ENCODE assay signal across 1 mouse cellular context in genomic region chr12:111872079-111872478, GRCm38 (mm10).
A peak's percentile ranks its signal among the peaks of the same experiment; 100 is the strongest.
TF ChIP-seq lines count a peak whose summit lies in the region.

No protein-coding gene starts in this region.

TF ChIP-seq in MEL, 35 proteins besides CTCF, POLR2A, EP300 and RAD21:
- TF ChIP-seq ETS1 (IDR thresholded peaks at IDR 0.05; ENCODE audit: low read depth, low read length) (0 out of 2 replicates have a peak, but pooled peaks have one; percentile 18), MAZ (IDR thresholded peaks at IDR 0.05; ENCODE audit: low read depth, low read length) (no peak), MYC (IDR thresholded peaks at IDR 0.05; ENCODE audit: low read depth, low read length) (0 out of 2 replicates have a peak, but pooled peaks have one; percentile 22), TCF12 (IDR thresholded peaks at IDR 0.05; ENCODE audit: low read depth, low read length) (peak; percentile 61; the same call in 1 of the 2 replicates), SMC3 (IDR thresholded peaks at IDR 0.05; ENCODE audit: low read depth, low read length) (peak; percentile 21; the same call in 1 of the 2 replicates), ZC3H11A (IDR thresholded peaks at IDR 0.05; ENCODE audit: low read depth, low read length) (no peak), JUND (IDR thresholded peaks at IDR 0.05; ENCODE audit: low read depth, low read length) (no peak), ELF1 (IDR thresholded peaks at IDR 0.05; ENCODE audit: low read depth, low read length) (no peak), MAX (IDR thresholded peaks at IDR 0.05; ENCODE audit: low read length) (no peak), ZMIZ1 (IDR thresholded peaks at IDR 0.05; ENCODE audit: low read depth, low read length) (no peak), RCOR1 (IDR thresholded peaks at IDR 0.05; ENCODE audit: low read depth, low read length) (0 out of 2 replicates have a peak, but pooled peaks have one; percentile 47), HCFC1 (IDR thresholded peaks at IDR 0.05; ENCODE audit: low read depth, low read length) (no peak), TAL1 (IDR thresholded peaks at IDR 0.05; ENCODE audit: low read length) (no peak), UBTF (IDR thresholded peaks at IDR 0.05; ENCODE audit: borderline replicate concordance, insufficient read depth, low read depth, low read length) (no peak), GABPA (IDR thresholded peaks at IDR 0.05; ENCODE audit: low read depth, low read length) (no peak), MXI1 (IDR thresholded peaks at IDR 0.05; ENCODE audit: low read depth, low read length) (0 out of 2 replicates have a peak, but pooled peaks have one; percentile 17), MEF2A (IDR thresholded peaks at IDR 0.05; ENCODE audit: extremely low read depth, insufficient replicate concordance, low read depth, low read length, poor library complexity, severe bottlenecking) (no peak), E2F4 (IDR thresholded peaks at IDR 0.05; ENCODE audit: borderline replicate concordance, low read depth, low read length) (no peak), GATA1 (IDR thresholded peaks at IDR 0.05; ENCODE audit: low read depth, low read length) (peak; percentile 55; the same call in 1 of the 2 replicates), ZKSCAN1 (IDR thresholded peaks at IDR 0.05; ENCODE audit: low read depth, low read length) (no peak), ZNF384 (IDR thresholded peaks at IDR 0.05; ENCODE audit: low read depth, low read length) (0 out of 2 replicates have a peak, but pooled peaks have one; percentile 42), MAFK (IDR thresholded peaks at IDR 0.05; ENCODE audit: borderline replicate concordance, low read depth, low read length) (no peak), POLR2AphosphoS5 (IDR thresholded peaks at IDR 0.05; ENCODE audit: borderline replicate concordance, low read depth, low read length) (no peak)
TF ChIP-seq in MEL: peak in this region for 8.
